Mouse (Mus musculus) left cerebral cortex, adult 2 months (tissue): Measurements from ENCODE around the gene Cpn2. TPM values are rescaled to one million over a fixed set of nuclear protein-coding genes. Genes with fewer than 3 reads are reported as not detected.

Source experiments
- DNase-seq, 2 experiments: peaks; one replicate each; pipeline ENCODE4 v3.0.0; 2021 to 2022; ENCODE audit warnings: low spot score in 2 of 2, mixed read lengths in 1 of 2; ENCODE audit errors: extremely low spot score in 1 of 2
- H3K27ac ChIP-seq: fragments of 200-600 bp; 2 replicates; pipeline ENCODE4 v1.8.1; 2022
- H3K4me3 ChIP-seq: fragments of 200-600 bp; 2 replicates; pipeline ENCODE4 v1.8.1; 2022
- CTCF ChIP-seq: fragments of 200-600 bp; IDR thresholded peaks from 2 replicates; pipeline ENCODE4 v1.8.1; 2022; ENCODE audit warnings: antibody characterized with exemption, mild to moderate bottlenecking, moderate library complexity
- intact Hi-C: fragments of 180-260 bp; cut with DNase I; formaldehyde crosslinking; loops from one replicate; pipeline ENCODE4 v1.15.1; 2025
- total RNA-seq, 2 experiments: library from RNA; stranded (reverse); gene quantifications; 2 replicates each; pipeline ENCODE4 v1.2.3; 2021

Cpn2 gene
- total RNA-seq, 2 experiments from 2014 or later: not detected

GRCm38 (mm10) chr16:30302686-30303085 is 35.4 kb upstream of the Cpn2 start:
- TF ChIP-seq CTCF: no peak
- intact Hi-C loops: no loop called here
- Histone ChIP-seq H3K27ac (no peak overlapping the region), H3K4me3 (no peak overlapping the region)
- no peak for DNase-seq

DNA sequence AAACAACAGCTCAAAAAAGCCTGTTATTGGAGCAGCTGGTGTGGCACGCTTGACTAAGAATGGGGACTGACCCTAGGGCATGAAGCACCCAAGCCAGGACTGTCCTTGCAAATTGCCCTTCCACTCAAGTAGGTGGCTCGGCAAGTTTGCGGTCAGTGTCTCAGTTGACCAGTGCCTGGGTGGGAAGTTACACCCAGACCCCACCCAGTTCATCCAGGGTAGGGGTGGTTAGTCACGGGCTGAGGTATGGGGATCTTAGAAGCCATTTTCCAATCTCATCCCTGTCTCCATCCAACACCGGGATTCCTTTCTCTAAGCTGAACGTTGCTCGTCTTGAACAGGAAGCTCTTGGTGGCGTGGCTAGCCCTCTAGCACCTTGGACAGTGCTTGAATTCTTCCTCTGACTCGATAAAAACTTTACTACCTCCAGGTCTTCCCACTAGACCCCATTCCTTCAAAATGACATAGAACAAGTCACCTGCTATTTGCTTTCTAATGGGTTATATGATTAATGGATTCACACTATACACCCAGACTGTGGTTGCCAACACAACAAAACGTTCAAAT is 32.5 kb upstream of the Cpn2 start:
- Histone ChIP-seq H3K27ac (no peak overlapping the region), H3K4me3 (no peak overlapping the region)
- intact Hi-C loops: no loop called here
- no peak for DNase-seq
- no peak for TF ChIP-seq CTCF

- Histone ChIP-seq H3K4me3 (no peak overlapping the region), H3K27ac (no peak overlapping the region)
- intact Hi-C loops: no loop called here
- no peak for TF ChIP-seq CTCF
- no peak for DNase-seq
Measured at GRCm38 (mm10) chr16:30297450-30297849, 30.2 kb upstream of the Cpn2 start.

- intact Hi-C loops: no loop called here
- no peak for TF ChIP-seq CTCF
- H3K27ac ChIP-seq: no peak overlapping the region
- no peak overlapping the region for H3K4me3 ChIP-seq
- no peak for DNase-seq
Measured at GRCm38 (mm10) chr16:30296601-30297275, 29.4 kb upstream of the Cpn2 start.

- no peak overlapping the region for H3K27ac ChIP-seq
- TF ChIP-seq CTCF: no peak
- intact Hi-C loops: no loop called here
- no peak for DNase-seq
- H3K4me3 ChIP-seq: no peak overlapping the region
Measured at GRCm38 (mm10) chr16:30295106-30295505, 27.8 kb upstream of the Cpn2 start.

GRCm38 (mm10) chr16:30290436-30290835 is 23.1 kb upstream of the Cpn2 start:
- H3K27ac ChIP-seq: no peak overlapping the region
- no peak for TF ChIP-seq CTCF
- DNase-seq: no peak
- no peak overlapping the region for H3K4me3 ChIP-seq
- intact Hi-C loops: no loop called here

GRCm38 (mm10) chr16:30285701-30286100 is 18.4 kb upstream of the Cpn2 start:
- no peak overlapping the region for H3K4me3 ChIP-seq
- no peak for TF ChIP-seq CTCF
- no peak for DNase-seq
- intact Hi-C loops: no loop called here
- no peak overlapping the region for H3K27ac ChIP-seq

DNA sequence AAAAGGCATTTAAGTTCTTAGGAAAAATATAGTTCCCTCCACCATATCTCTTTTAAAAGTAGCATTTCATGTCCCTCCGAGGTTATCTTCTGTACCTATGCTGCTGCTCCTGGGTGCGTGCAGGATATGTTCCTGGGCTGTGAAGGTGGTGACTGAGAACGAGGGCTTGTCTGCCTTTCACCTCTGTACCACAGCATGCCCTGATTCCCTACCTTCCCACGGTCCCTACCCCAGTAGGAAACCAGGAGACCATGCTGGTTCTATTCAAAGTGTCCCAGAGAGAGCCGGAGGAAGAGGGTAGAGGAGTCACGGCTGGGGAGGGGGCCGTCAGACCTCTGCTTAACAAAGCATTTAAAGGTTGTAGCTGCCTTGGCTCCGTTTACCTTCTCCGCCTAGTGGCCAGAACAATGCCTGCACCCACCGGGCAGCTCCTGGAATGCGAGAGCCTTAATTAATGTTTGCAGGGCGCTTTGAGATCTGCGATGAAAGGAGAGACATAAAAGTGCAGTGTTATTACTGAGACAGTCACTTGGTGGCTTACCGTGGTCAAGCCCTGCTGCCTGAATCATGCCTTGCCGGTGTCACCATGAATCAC is 16.5 kb upstream of the Cpn2 start:
- no peak for DNase-seq
- TF ChIP-seq CTCF: peak; percentile 64
- no peak overlapping the region for H3K27ac ChIP-seq
- H3K4me3 ChIP-seq: no peak overlapping the region
- intact Hi-C loops: no loop called here

GRCm38 (mm10) chr16:30282844-30283495 is 15.7 kb upstream of the Cpn2 start, which contains the start of gene Lrrc15:
TSS of gene Lrrc15 (minus strand) at chr16:30283256.
- Histone ChIP-seq H3K4me3 (no peak within 1 kb of the TSS), H3K27ac (no peak within 1 kb of the TSS)
- intact Hi-C loops: no loop called here
- no peak for DNase-seq
- peak; percentile 5; the same call in 1 of the 2 replicates for TF ChIP-seq CTCF

- Histone ChIP-seq H3K27ac (no peak overlapping the region), H3K4me3 (no peak overlapping the region)
- no peak for DNase-seq
- no peak for TF ChIP-seq CTCF
- intact Hi-C loops: no loop called here
Measured at GRCm38 (mm10) chr16:30280676-30281297, 13.5 kb upstream of the Cpn2 start.

GRCm38 (mm10) chr16:30278406-30278805 is 11.1 kb upstream of the Cpn2 start:
- intact Hi-C loops: no loop called here
- H3K4me3 ChIP-seq: no peak overlapping the region
- H3K27ac ChIP-seq: no peak overlapping the region
- TF ChIP-seq CTCF: no peak
- DNase-seq: no peak
